Mouse (Mus musculus) forebrain, embryonic 16.5 days (tissue): Measurements from ENCODE around the gene Traf5. TPM values are rescaled to one million over a fixed set of nuclear protein-coding genes. Genes with fewer than 3 reads are reported as not detected.

Experiments
- ATAC-seq: fragments of 200-750 bp; cut with Nextera tagmentation; 2 replicates; pipeline ENCODE4 v1.8.0; 2017; ENCODE audit warnings: mild to moderate bottlenecking, moderate library complexity
- H3K27ac ChIP-seq: fragments of 300-500 bp; sonication (generic); 2 replicates; pipeline ENCODE4 v1.5.1; 2014; ENCODE audit warnings: low read length, control low read depth
- H3K27me3 ChIP-seq: fragments of 300-500 bp; sonication (generic); replicated peaks from 2 replicates; pipeline ENCODE4 v1.6.1; 2014; ENCODE audit warnings: low read length; ENCODE audit not compliant: control insufficient read depth, insufficient read depth
- H3K36me3 ChIP-seq: fragments of 300-500 bp; sonication (generic); 2 replicates; pipeline ENCODE4 v1.6.1; 2014; ENCODE audit not compliant: control insufficient read depth, insufficient read depth
- H3K4me1 ChIP-seq: fragments of 300-500 bp; sonication (generic); replicated peaks from 2 replicates; pipeline ENCODE4 v1.6.1; 2014; ENCODE audit warnings: low read length; ENCODE audit not compliant: control insufficient read depth, insufficient read depth
- H3K4me2 ChIP-seq: fragments of 300-500 bp; sonication (generic); 2 replicates; pipeline ENCODE4 v1.6.1; 2014; ENCODE audit warnings: mild to moderate bottlenecking, low read length, control low read depth
- H3K4me3 ChIP-seq: fragments of 300-500 bp; sonication (generic); replicated peaks from 2 replicates; pipeline ENCODE4 v1.5.1; 2014; ENCODE audit warnings: mild to moderate bottlenecking, low read length, control low read depth
- H3K9ac ChIP-seq: fragments of 300-500 bp; sonication (generic); replicated peaks from 2 replicates; pipeline ENCODE4 v1.6.1; 2014; ENCODE audit warnings: low read depth, low read length, control low read depth
- H3K9me3 ChIP-seq: fragments of 300-500 bp; sonication (generic); 2 replicates; pipeline ENCODE4 v1.6.1; 2016; ENCODE audit warnings: low read length; ENCODE audit not compliant: control insufficient read depth
- WGBS: fragments of 180-500 bp; shearing (Covaris S2); extraction: QIAGEN DNeasy Blood & Tissue Kit; methylation state at CpG from one replicate; pipeline ENCODE4 v1.1.7; 2014; 5-methylcytosine and 5-hydroxymethylcytosine counted together
- polyA plus RNA-seq: library from polyadenylated mRNA; unstranded; fragments of >200 nt; fragmentation: Nextera tagmentation; extraction: Ambion mirVana; gene quantifications from 2 replicates; pipeline ENCODE4 v1.2.1, GENCODE M21; 2015

Gene Traf5
- polyA plus RNA-seq, 1 experiment from 2014 or later = 3.1 TPM

- Histone ChIP-seq H3K36me3 (no peaks in the 10 kb centered on the region), H3K9ac (no peak overlapping the region), H3K9me3 (no peaks in the 10 kb centered on the region), H3K27ac (no peak overlapping the region), H3K4me1 (peaks cover 8% of the 10 kb centered on the region), H3K27me3 (no peaks in the 10 kb centered on the region), H3K4me2 (no peak overlapping the region), H3K4me3 (no peak overlapping the region)
- no peak for ATAC-seq
- WGBS = 85% methylated on average over 1 of the region's 1 CpGs
Measured at GRCm38 (mm10) chr1:192072426-192072825, 19.9 kb downstream of the Traf5 start.

- Histone ChIP-seq H3K4me2 (no peak overlapping the region), H3K4me1 (peaks cover 8% of the 10 kb centered on the region), H3K36me3 (no peaks in the 10 kb centered on the region), H3K27ac (no peak overlapping the region), H3K4me3 (no peak overlapping the region), H3K27me3 (no peaks in the 10 kb centered on the region), H3K9me3 (no peaks in the 10 kb centered on the region), H3K9ac (no peak overlapping the region)
- 75% methylated on average over 3 of the region's 3 CpGs for WGBS
- ATAC-seq = no peak
Measured at GRCm38 (mm10) chr1:192070618-192071051, 21.7 kb downstream of the Traf5 start.

DNA sequence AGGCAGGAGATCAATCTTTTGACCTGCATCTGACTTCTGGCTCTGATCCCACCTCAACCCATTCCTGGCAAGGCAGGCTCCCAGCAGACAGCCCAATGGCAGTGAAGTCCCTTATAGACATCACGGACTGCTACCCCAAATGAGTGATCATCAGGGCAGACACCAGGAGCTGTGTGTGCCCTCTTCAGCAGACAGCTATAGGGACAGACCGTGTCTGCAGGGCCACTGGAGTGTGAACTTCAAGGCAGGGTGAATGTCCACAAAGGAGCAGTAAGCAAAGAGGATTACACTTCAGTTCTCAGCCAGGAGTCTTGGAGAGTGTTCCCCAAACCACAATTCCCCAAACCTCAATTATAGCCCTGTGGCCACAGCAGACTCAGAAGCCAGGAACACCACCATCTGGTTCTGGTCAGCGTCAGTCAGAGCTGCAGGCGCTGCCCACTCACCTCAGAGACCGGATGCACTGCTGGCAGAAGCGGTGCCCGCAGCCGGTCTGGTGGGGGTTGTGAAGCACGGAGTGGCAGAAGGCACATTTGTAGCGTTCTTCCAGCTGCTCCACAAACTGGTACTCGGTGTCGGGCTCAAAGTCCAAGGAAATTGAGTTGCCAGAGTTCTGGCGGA, 22.3 kb downstream of the Traf5 start:
- 62% methylated on average over 13 of the region's 13 CpGs for WGBS
- no peak for ATAC-seq
- no peaks in the 10 kb centered on the region for H3K9me3 ChIP-seq
- H3K9ac ChIP-seq = no peak overlapping the region
- H3K4me2 ChIP-seq = no peak overlapping the region
- no peak overlapping the region for H3K4me3 ChIP-seq
- H3K27me3 ChIP-seq = no peaks in the 10 kb centered on the region
- H3K36me3 ChIP-seq = no peaks in the 10 kb centered on the region
- no peak overlapping the region for H3K27ac ChIP-seq
- H3K4me1 ChIP-seq = peaks cover 8% of the 10 kb centered on the region

DNA sequence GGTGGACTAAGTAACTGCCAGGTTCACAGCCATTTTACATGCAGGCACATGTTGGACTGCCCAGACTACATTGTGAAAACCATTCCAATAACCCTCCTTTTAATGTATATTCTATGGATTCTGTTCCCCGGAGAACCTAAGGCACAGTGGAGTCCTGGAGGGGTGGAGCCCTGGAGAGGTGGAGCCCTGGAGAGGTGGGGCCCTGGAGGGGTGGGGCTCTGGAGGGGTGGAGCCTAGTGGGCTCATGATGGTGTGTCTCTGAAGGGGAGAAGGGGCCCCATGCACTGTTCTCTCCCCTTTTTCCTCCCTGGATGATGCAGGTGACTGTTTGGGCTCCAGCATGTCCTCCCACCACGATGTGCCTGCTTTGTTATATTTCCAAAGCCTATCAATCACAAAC, 24.2 kb downstream of the Traf5 start:
- Histone ChIP-seq H3K4me2 (no peak overlapping the region), H3K9me3 (no peaks in the 10 kb centered on the region), H3K4me3 (no peak overlapping the region), H3K27ac (no peak overlapping the region), H3K4me1 (peaks cover 6% of the 10 kb centered on the region), H3K27me3 (no peaks in the 10 kb centered on the region), H3K36me3 (no peaks in the 10 kb centered on the region), H3K9ac (no peak overlapping the region)
- WGBS = 57% methylated on average over 2 of the region's 2 CpGs
- ATAC-seq = no peak

GRCm38 (mm10) chr1:192066956-192067355, 25.4 kb downstream of the Traf5 start:
- Histone ChIP-seq H3K27me3 (no peaks in the 10 kb centered on the region), H3K36me3 (no peaks in the 10 kb centered on the region), H3K9ac (no peak overlapping the region), H3K4me3 (no peak overlapping the region), H3K27ac (no peak overlapping the region), H3K9me3 (no peaks in the 10 kb centered on the region), H3K4me1 (peaks cover 6% of the 10 kb centered on the region), H3K4me2 (no peak overlapping the region)
- no peak for ATAC-seq
- 92% methylated on average over 3 of the region's 3 CpGs for WGBS

DNA sequence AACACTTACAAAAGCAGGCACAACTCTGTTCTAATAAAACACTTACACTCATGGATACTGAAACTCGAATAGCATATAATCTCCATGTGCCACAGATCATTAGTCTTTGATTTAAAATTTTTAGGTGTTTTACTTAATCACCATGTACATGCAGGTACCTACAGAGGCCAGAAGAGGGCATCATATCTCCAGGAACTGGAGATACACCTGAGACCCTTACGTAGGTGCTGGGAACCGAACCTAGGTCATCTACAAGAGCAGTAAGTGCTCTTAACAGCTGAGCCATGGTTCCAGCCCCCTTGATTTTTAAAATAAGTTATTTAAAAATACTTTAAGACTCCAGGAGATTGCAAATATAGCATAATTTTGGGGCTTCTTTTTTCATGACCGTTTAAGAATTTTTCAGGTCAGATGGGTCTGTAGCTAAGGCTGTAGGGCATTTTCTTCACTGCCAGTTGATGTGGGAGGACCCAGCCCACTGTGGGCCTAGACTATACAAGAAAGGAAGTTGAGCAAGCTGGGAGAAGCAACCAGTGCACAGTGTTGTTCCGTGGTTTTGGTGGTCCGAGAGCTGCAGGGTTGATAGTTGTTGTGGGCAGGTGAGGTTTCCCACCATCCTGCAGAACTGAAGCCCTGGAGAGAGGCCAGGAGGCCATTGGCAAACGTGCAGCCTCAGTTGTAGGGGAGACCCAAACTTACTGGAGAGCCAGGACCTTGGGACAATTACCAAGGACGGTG, 29.0 kb downstream of the Traf5 start:
- no peak overlapping the region for H3K4me2 ChIP-seq
- no peak overlapping the region for H3K4me3 ChIP-seq
- 87% methylated on average over 8 of the region's 8 CpGs for WGBS
- H3K27me3 ChIP-seq = no peaks in the 10 kb centered on the region
- H3K36me3 ChIP-seq = no peaks in the 10 kb centered on the region
- ATAC-seq = no peak
- no peak overlapping the region for H3K27ac ChIP-seq
- H3K9ac ChIP-seq = no peak overlapping the region
- no peaks in the 10 kb centered on the region for H3K4me1 ChIP-seq
- no peaks in the 10 kb centered on the region for H3K9me3 ChIP-seq

DNA sequence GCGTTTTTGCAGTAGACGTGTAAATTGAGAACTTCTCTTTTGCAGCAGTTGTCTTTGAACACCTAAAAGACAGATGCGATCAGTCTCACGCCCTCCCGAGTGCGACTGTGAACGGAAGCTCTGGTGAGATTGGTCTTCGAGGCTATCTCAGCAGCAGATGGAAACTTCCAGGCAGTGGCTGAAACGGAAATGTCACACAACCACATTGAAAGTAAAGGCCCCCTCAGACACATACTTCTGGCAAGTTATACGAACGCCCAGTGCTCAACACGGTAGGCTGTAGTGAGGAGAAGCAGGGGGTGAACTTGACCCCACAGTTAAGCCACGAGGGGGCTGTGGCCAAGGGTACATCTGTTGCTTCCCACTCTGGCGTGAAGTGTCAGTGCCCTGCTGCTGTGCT, 29.7 kb downstream of the Traf5 start:
- Histone ChIP-seq H3K4me3 (no peak overlapping the region), H3K9me3 (no peaks in the 10 kb centered on the region), H3K27me3 (no peaks in the 10 kb centered on the region), H3K27ac (no peak overlapping the region), H3K36me3 (no peaks in the 10 kb centered on the region), H3K4me2 (no peak overlapping the region), H3K4me1 (no peaks in the 10 kb centered on the region), H3K9ac (no peak overlapping the region)
- no peak for ATAC-seq
- WGBS = 93% methylated on average over 14 of the region's 14 CpGs

DNA sequence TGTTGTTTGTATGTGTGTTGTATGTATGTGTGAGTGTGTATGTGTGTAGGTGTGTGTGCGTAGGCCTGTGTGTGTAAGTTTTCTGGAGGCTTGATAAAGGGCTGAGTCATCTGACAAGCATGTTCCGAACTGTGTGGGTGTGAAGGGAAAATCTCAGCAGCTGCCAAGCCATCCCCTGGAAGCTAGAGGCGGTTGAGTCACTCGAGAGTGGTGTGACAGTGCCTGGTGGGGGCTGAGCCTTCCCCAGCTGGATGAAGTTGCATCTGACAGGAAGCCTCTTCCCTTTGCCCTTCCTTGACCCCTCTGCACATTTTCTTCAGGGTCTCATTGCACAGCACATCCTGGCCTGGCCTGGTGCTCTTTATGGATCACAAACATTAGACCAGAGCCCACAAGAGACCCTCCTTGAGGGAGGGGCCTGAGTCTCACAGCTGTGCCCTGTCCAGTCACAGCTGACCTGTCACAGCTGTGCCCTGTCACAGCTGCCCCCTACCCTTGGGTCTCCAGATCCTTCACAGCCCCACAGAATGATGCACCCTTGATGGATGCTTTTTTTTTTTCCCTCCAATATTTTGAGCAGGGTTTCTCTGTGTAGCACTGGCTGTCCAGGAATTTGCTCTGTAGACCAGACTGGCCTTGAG, 30.6 kb downstream of the Traf5 start:
- Histone ChIP-seq H3K4me2 (no peak overlapping the region), H3K27me3 (no peaks in the 10 kb centered on the region), H3K4me3 (no peak overlapping the region), H3K9me3 (no peaks in the 10 kb centered on the region), H3K4me1 (no peaks in the 10 kb centered on the region), H3K27ac (no peak overlapping the region), H3K36me3 (no peaks in the 10 kb centered on the region), H3K9ac (no peak overlapping the region)
- WGBS = 72% methylated on average over 4 of the region's 4 CpGs
- no peak for ATAC-seq

DNA sequence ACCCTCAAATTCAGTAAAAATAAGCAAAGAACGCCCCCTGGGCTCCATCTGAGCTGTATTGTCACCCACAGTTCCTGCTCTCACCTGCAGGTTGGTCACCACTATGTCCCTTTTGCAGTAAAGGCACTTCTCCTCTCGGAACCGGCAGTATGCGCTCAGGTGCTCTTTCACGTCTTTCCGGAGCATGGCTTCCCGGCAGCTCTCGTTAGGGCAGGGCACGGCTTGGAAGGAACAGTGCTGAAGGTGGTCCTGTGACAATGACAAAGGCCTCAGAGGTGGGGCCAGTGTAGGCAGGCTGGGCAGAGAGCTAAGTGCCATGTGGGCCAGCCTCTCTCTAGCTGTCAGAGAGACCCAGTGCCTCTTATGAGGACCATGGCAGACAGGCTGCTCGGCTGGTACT, 33.4 kb downstream of the Traf5 start:
- Histone ChIP-seq H3K36me3 (no peaks in the 10 kb centered on the region), H3K27ac (no peak overlapping the region), H3K27me3 (no peaks in the 10 kb centered on the region), H3K9ac (no peak overlapping the region), H3K4me3 (no peak overlapping the region), H3K9me3 (no peaks in the 10 kb centered on the region), H3K4me1 (no peaks in the 10 kb centered on the region), H3K4me2 (no peak overlapping the region)
- 73% methylated on average over 10 of the region's 10 CpGs for WGBS
- no peak for ATAC-seq
